Mouse (Mus musculus) forebrain, embryonic 13.5 days (tissue): Measurements from ENCODE around the gene Taf15. TPM values are rescaled to one million over a fixed set of nuclear protein-coding genes. Genes with fewer than 3 reads are reported as not detected.

Experiments
- ATAC-seq: fragments of 200-750 bp; cut with Nextera tagmentation; 2 replicates; pipeline ENCODE4 v1.8.0; 2017
- H3K27ac ChIP-seq: fragments of 300-500 bp; sonication (generic); 2 replicates; pipeline ENCODE4 v1.5.1; 2015; ENCODE audit warnings: inconsistent platforms, mild to moderate bottlenecking, moderate library complexity
- H3K27me3 ChIP-seq: fragments of 300-500 bp; sonication (generic); 2 replicates; pipeline ENCODE4 v1.6.1; 2015; ENCODE audit warnings: mild to moderate bottlenecking, inconsistent platforms
- H3K36me3 ChIP-seq: fragments of 300-500 bp; sonication (generic); 2 replicates; pipeline ENCODE4 v1.6.1; 2015; ENCODE audit warnings: mild to moderate bottlenecking, inconsistent platforms; ENCODE audit not compliant: poor library complexity, severe bottlenecking
- H3K4me1 ChIP-seq: fragments of 300-500 bp; sonication (generic); 2 replicates; pipeline ENCODE4 v1.6.1; 2015; ENCODE audit warnings: inconsistent platforms
- H3K4me2 ChIP-seq: fragments of 300-500 bp; sonication (generic); 2 replicates; pipeline ENCODE4 v1.6.1; 2015; ENCODE audit warnings: inconsistent platforms, mild to moderate bottlenecking, moderate library complexity
- H3K4me3 ChIP-seq: fragments of 300-500 bp; sonication (generic); 2 replicates; pipeline ENCODE4 v1.5.1; 2015; ENCODE audit warnings: mild to moderate bottlenecking, inconsistent platforms
- H3K9ac ChIP-seq: fragments of 300-500 bp; sonication (generic); 2 replicates; pipeline ENCODE4 v1.6.1; 2015; ENCODE audit warnings: mild to moderate bottlenecking, inconsistent platforms
- H3K9me3 ChIP-seq: fragments of 300-500 bp; sonication (generic); replicated peaks from 2 replicates; pipeline ENCODE4 v1.6.1; 2016; ENCODE audit warnings: inconsistent platforms
- WGBS: fragments of 180-500 bp; shearing (Covaris S2); methylation state at CpG from one replicate; pipeline ENCODE4 v1.1.7; 2015; 5-methylcytosine and 5-hydroxymethylcytosine counted together
- polyA plus RNA-seq: library from polyadenylated mRNA; unstranded; fragments of >200 nt; fragmentation: Nextera tagmentation; extraction: Ambion mirVana; gene quantifications from 2 replicates; pipeline ENCODE4 v1.2.1, GENCODE M21; 2015

The Taf15 gene
- 20.5 and 21.3 TPM in 2 replicates for polyA plus RNA-seq

GRCm38 (mm10) chr11:83472324-83473234 lies at the start of gene Taf15:
Gene Taf15 (plus strand): TSS chr11:83473086.
- Histone ChIP-seq H3K4me1 (peaks cover 21% of the 10 kb centered on the region), H3K9ac (peak within 1 kb of the TSS; percentile 94), H3K9me3 (no peaks in the 10 kb centered on the region), H3K27ac (peak within 1 kb of the TSS; percentile 98), H3K4me2 (peak within 1 kb of the TSS; percentile 88), H3K4me3 (peak within 1 kb of the TSS; percentile 93), H3K27me3 (0 out of 2 replicates have a peak, but pooled peaks cover 4% of the 10 kb centered on the region), H3K36me3 (peaks cover 10% of the 10 kb centered on the region)
- ATAC-seq: peak; percentile 99
- 1% methylated on average over 64 of the region's 66 CpGs for WGBS

GRCm38 (mm10) chr11:83424681-83425080 lies 48.2 kb upstream of the Taf15 start:
- Histone ChIP-seq H3K4me2 (no peak overlapping the region), H3K27me3 (peaks cover 74% of the 10 kb centered on the region), H3K27ac (no peak overlapping the region), H3K4me3 (no peak overlapping the region), H3K36me3 (no peaks in the 10 kb centered on the region), H3K4me1 (no peaks in the 10 kb centered on the region), H3K9me3 (no peaks in the 10 kb centered on the region), H3K9ac (0 out of 2 replicates have a peak overlapping the region, but pooled peaks have one; percentile 16)
- peak; percentile 69 for ATAC-seq
- WGBS: 6% methylated on average over 8 of the region's 8 CpGs

GRCm38 (mm10) chr11:83426964-83427363 lies 45.9 kb upstream of the Taf15 start:
- Histone ChIP-seq H3K4me2 (no peak overlapping the region), H3K9me3 (no peaks in the 10 kb centered on the region), H3K4me3 (no peak overlapping the region), H3K9ac (no peak overlapping the region), H3K27me3 (peaks cover 54% of the 10 kb centered on the region), H3K27ac (no peak overlapping the region), H3K4me1 (no peaks in the 10 kb centered on the region), H3K36me3 (no peaks in the 10 kb centered on the region)
- ATAC-seq: no peak
- WGBS: 49% methylated on average over 17 of the region's 17 CpGs

GRCm38 (mm10) chr11:83429355-83429754 lies 43.5 kb upstream of the Taf15 start, which contains the start of gene Gas2l2:
Gene Gas2l2 (minus strand): TSS chr11:83429455.
- H3K27ac ChIP-seq: no peak within 1 kb of the TSS
- no peaks in the 10 kb centered on the region for H3K36me3 ChIP-seq
- no peak within 1 kb of the TSS for H3K4me3 ChIP-seq
- H3K27me3 ChIP-seq: peaks cover 44% of the 10 kb centered on the region
- whole genome bisulfite sequencing: 66% methylated on average over 5 of the region's 5 CpGs
- no peak within 1 kb of the TSS for H3K4me2 ChIP-seq
- no peaks in the 10 kb centered on the region for H3K4me1 ChIP-seq
- ATAC-seq: no peak
- no peak within 1 kb of the TSS for H3K9ac ChIP-seq
- no peaks in the 10 kb centered on the region for H3K9me3 ChIP-seq

- H3K27me3 ChIP-seq: peaks cover 22% of the 10 kb centered on the region
- no peaks in the 10 kb centered on the region for H3K36me3 ChIP-seq
- H3K9me3 ChIP-seq: no peaks in the 10 kb centered on the region
- no peak overlapping the region for H3K4me2 ChIP-seq
- no peak overlapping the region for H3K27ac ChIP-seq
- no peaks in the 10 kb centered on the region for H3K4me1 ChIP-seq
- no peak overlapping the region for H3K9ac ChIP-seq
- 69% methylated on average over 2 of the region's 2 CpGs for WGBS
- no peak overlapping the region for H3K4me3 ChIP-seq
- no peak for ATAC-seq
These were observed 40.4 kb upstream of the Taf15 start for GRCm38 (mm10) chr11:83432533-83432932.

- Histone ChIP-seq H3K9ac (no peak within 1 kb of the TSS), H3K9me3 (no peaks in the 10 kb centered on the region), H3K4me3 (no peak within 1 kb of the TSS), H3K4me2 (no peak within 1 kb of the TSS), H3K27me3 (peaks cover 16% of the 10 kb centered on the region), H3K36me3 (no peaks in the 10 kb centered on the region), H3K4me1 (0 out of 2 replicates have a peak, but pooled peaks cover under 1% of the 10 kb centered on the region), H3K27ac (no peak within 1 kb of the TSS)
- no peak for ATAC-seq
- WGBS: 95% methylated on average over 1 of the region's 1 CpGs
These were observed 35.5 kb upstream of the Taf15 start, which contains the start of gene 1700020L24Rik for GRCm38 (mm10) chr11:83437377-83437776. Gene 1700020L24Rik (plus strand): TSS chr11:83437677.

- peaks cover 36% of the 10 kb centered on the region for H3K27me3 ChIP-seq
These were observed 33.3 kb upstream of the Taf15 start for GRCm38 (mm10) chr11:83439426-83440060.

GRCm38 (mm10) chr11:83440081-83441064 lies 32.5 kb upstream of the Taf15 start:
- Histone ChIP-seq H3K27ac (no peak overlapping the region), H3K4me2 (peak overlapping the region; percentile 84), H3K4me3 (peak overlapping the region; percentile 60), H3K27me3 (peaks cover 45% of the 10 kb centered on the region), H3K9me3 (no peaks in the 10 kb centered on the region), H3K9ac (peak overlapping the region; percentile 73), H3K36me3 (no peaks in the 10 kb centered on the region), H3K4me1 (peaks cover 7% of the 10 kb centered on the region; the same call in 1 of the 2 replicates)
- WGBS: under 1% methylated on average over 60 of the region's 75 CpGs
- ATAC-seq: peak; percentile 94

More at GRCm38 (mm10) chr11:83439426-83440060, 33.3 kb upstream of the Taf15 start:
- Histone ChIP-seq H3K27ac (no peak overlapping the region), H3K9me3 (no peaks in the 10 kb centered on the region), H3K4me3 (peak overlapping the region; percentile 60), H3K36me3 (no peaks in the 10 kb centered on the region), H3K9ac (no peak overlapping the region), H3K4me2 (peak overlapping the region; percentile 84), H3K4me1 (peaks cover 7% of the 10 kb centered on the region; the same call in 1 of the 2 replicates)
- no peak for ATAC-seq
- 35% methylated on average over 11 of the region's 11 CpGs for WGBS

- peak overlapping the region; percentile 84 for H3K4me2 ChIP-seq
These were observed 31.7 kb upstream of the Taf15 start for GRCm38 (mm10) chr11:83441235-83441634.

GRCm38 (mm10) chr11:83442596-83443267 lies 30.2 kb upstream of the Taf15 start:
- Histone ChIP-seq H3K36me3 (no peaks in the 10 kb centered on the region), H3K27me3 (peaks cover 64% of the 10 kb centered on the region), H3K9ac (peak overlapping the region; percentile 28; the same call in 1 of the 2 replicates), H3K4me2 (peak overlapping the region; percentile 54), H3K27ac (no peak overlapping the region), H3K4me3 (peak overlapping the region; percentile 19; the same call in 1 of the 2 replicates), H3K9me3 (no peaks in the 10 kb centered on the region), H3K4me1 (peaks cover 10% of the 10 kb centered on the region; the same call in 1 of the 2 replicates)
- WGBS: 12% methylated on average over 29 of the region's 29 CpGs
- peak; percentile 60 for ATAC-seq

More at GRCm38 (mm10) chr11:83441235-83441634, 31.7 kb upstream of the Taf15 start:
- Histone ChIP-seq H3K9me3 (no peaks in the 10 kb centered on the region), H3K4me1 (peaks cover 7% of the 10 kb centered on the region; the same call in 1 of the 2 replicates), H3K4me3 (peak overlapping the region; percentile 60; the same call in 1 of the 2 replicates), H3K27me3 (peaks cover 50% of the 10 kb centered on the region), H3K9ac (no peak overlapping the region), H3K36me3 (no peaks in the 10 kb centered on the region), H3K27ac (no peak overlapping the region)
- 24% methylated on average over 6 of the region's 7 CpGs for WGBS
- ATAC-seq: no peak
